Mouse (Mus musculus): ENCODE results near the gene Dlgap3. TPM values are rescaled to one million over a fixed set of nuclear protein-coding genes. Genes with fewer than 3 reads are reported as not detected.

The Dlgap3 gene
- polyA plus RNA-seq, 1 experiment from 2014 or later = 5.7 TPM

DNA sequence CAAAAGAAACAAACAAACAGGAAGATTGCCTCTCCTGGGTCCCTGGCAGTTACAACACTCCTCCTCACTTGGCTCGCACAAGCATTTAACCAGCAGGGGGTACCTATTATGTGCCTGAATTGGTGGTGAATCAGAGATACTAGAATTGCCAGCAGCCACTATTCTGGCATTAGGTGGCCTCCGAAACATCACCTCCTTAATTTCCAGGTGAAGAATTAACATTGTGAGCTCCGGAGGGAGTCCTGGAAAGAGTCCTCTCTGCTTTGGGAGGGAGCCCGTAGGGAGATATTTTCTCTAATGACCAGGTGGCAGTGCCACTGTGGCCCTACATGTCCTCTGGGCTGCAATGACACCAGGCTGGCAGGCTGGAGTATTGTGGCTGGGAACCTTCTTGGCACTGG lies 47.2 kb downstream of the Dlgap3 start:
- no peak overlapping the region for H3K4me3 ChIP-seq (ENCODE audit: low read depth, low read length)
- H3K9me3 ChIP-seq (ENCODE audit: control insufficient read depth, low read length) = no peaks in the 10 kb centered on the region
- 64% methylated on average over 4 of the region's 4 CpGs for WGBS
- H3K9ac ChIP-seq (ENCODE audit: low read length) = no peak overlapping the region
- peaks cover 10% of the 10 kb centered on the region for H3K27me3 ChIP-seq (ENCODE audit: control insufficient read depth, insufficient read depth, low read length)
- no peaks in the 10 kb centered on the region for H3K36me3 ChIP-seq (ENCODE audit: control insufficient read depth, insufficient read depth, low read length)
- no peaks in the 10 kb centered on the region for H3K4me1 ChIP-seq (ENCODE audit: control insufficient read depth, insufficient read depth, low read length)
- H3K27ac ChIP-seq (ENCODE audit: low read depth, low read length) = no peak overlapping the region
- no peak overlapping the region for H3K4me2 ChIP-seq (ENCODE audit: low read depth)
- no peak for DNase-seq (ENCODE audit: low spot score)
- ATAC-seq (ENCODE audit: insufficient read depth, low FRiP score, low TSS enrichment) = no peak

DNA sequence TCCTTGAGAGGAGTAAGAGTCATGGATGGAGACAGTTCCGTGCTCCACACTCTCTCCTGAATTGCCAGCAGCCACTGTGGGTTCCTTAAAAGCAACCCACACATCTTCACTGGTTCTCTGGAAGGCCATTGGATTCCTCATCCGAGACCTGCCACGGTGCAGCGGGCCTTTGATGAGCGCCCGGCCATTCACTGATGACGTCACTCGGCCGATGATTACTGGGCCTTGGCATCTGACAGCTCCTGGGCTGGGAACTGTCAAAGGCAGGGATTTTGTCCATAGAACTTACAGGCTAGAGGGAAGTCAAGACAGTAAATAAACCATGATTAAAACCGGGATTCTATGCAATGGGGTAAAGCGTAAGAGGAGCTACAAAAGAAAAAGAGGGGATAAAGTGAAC lies 48.0 kb downstream of the Dlgap3 start:
- Histone ChIP-seq H3K9ac (ENCODE audit: low read length) (no peak overlapping the region), H3K27ac (ENCODE audit: low read depth, low read length) (no peak overlapping the region), H3K4me3 (ENCODE audit: low read depth, low read length) (no peak overlapping the region), H3K36me3 (ENCODE audit: control insufficient read depth, insufficient read depth, low read length) (no peaks in the 10 kb centered on the region), H3K27me3 (ENCODE audit: control insufficient read depth, insufficient read depth, low read length) (peaks cover 10% of the 10 kb centered on the region), H3K9me3 (ENCODE audit: control insufficient read depth, low read length) (no peaks in the 10 kb centered on the region), H3K4me2 (ENCODE audit: low read depth) (no peak overlapping the region), H3K4me1 (ENCODE audit: control insufficient read depth, insufficient read depth, low read length) (no peaks in the 10 kb centered on the region)
- ATAC-seq (ENCODE audit: insufficient read depth, low FRiP score, low TSS enrichment) (no peak), DNase-seq (ENCODE audit: low spot score) (no peak)
- 69% methylated on average over 11 of the region's 11 CpGs for WGBS

DNA sequence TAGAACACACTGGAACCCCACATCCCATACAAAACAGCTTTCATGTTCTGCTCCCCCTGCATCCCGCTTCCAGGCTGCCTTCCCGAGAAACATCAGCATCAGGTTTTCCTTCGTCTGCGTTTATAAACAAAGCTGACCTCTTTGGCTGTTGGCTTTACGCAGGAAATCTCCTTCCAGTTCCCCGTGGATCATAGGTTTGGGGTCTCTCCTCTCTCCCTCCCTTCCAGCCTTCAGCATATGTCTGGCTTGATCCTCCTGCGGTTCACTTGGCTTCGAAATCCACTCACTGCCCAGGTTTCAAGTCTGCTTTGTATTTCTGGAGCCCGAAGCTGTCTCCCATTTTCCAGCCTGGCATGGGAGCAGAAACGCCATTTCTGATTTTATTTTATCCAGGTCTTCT lies 54.3 kb downstream of the Dlgap3 start:
- Histone ChIP-seq H3K27me3 (ENCODE audit: control insufficient read depth, insufficient read depth, low read length) (peaks cover 10% of the 10 kb centered on the region), H3K9me3 (ENCODE audit: control insufficient read depth, low read length) (no peaks in the 10 kb centered on the region), H3K4me1 (ENCODE audit: control insufficient read depth, insufficient read depth, low read length) (peaks cover 16% of the 10 kb centered on the region), H3K9ac (ENCODE audit: low read length) (no peak overlapping the region), H3K36me3 (ENCODE audit: control insufficient read depth, insufficient read depth, low read length) (no peaks in the 10 kb centered on the region), H3K4me2 (ENCODE audit: low read depth) (no peak overlapping the region), H3K4me3 (ENCODE audit: low read depth, low read length) (no peak overlapping the region), H3K27ac (ENCODE audit: low read depth, low read length) (no peak overlapping the region)
- no peak for ATAC-seq (ENCODE audit: insufficient read depth, low FRiP score, low TSS enrichment)
- no peak for DNase-seq (ENCODE audit: low spot score)
- WGBS = 40% methylated on average over 10 of the region's 10 CpGs

DNA sequence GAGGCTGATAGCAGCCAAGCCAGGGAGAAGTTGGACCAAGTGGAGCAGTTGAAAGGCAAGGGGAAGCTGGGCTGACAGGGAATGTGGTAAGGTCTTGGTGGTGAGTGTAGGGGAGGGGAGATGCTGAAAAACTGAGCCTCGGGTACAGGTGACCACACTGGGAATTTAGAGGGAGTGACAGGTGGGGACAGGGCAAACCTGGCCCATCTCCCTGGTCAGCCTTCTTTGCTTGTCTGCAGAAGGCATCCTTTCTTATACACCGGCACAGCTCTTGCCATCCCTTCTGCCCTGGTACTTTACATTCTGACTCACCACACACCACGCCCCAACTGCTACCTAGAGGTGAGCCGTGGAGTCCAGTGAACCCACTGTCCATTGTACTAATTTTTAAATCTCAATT lies 54.8 kb downstream of the Dlgap3 start:
- ATAC-seq (ENCODE audit: insufficient read depth, low FRiP score, low TSS enrichment) (no peak), DNase-seq (ENCODE audit: low spot score) (no peak)
- no peak overlapping the region for H3K4me3 ChIP-seq (ENCODE audit: low read depth, low read length)
- H3K4me2 ChIP-seq (ENCODE audit: low read depth) = no peak overlapping the region
- H3K9me3 ChIP-seq (ENCODE audit: control insufficient read depth, low read length) = no peaks in the 10 kb centered on the region
- H3K4me1 ChIP-seq (ENCODE audit: control insufficient read depth, insufficient read depth, low read length) = peaks cover 16% of the 10 kb centered on the region
- H3K27me3 ChIP-seq (ENCODE audit: control insufficient read depth, insufficient read depth, low read length) = peaks cover 10% of the 10 kb centered on the region
- H3K9ac ChIP-seq (ENCODE audit: low read length) = no peak overlapping the region
- WGBS = 68% methylated on average over 4 of the region's 4 CpGs
- no peak overlapping the region for H3K27ac ChIP-seq (ENCODE audit: low read depth, low read length)
- H3K36me3 ChIP-seq (ENCODE audit: control insufficient read depth, insufficient read depth, low read length) = no peaks in the 10 kb centered on the region

DNA sequence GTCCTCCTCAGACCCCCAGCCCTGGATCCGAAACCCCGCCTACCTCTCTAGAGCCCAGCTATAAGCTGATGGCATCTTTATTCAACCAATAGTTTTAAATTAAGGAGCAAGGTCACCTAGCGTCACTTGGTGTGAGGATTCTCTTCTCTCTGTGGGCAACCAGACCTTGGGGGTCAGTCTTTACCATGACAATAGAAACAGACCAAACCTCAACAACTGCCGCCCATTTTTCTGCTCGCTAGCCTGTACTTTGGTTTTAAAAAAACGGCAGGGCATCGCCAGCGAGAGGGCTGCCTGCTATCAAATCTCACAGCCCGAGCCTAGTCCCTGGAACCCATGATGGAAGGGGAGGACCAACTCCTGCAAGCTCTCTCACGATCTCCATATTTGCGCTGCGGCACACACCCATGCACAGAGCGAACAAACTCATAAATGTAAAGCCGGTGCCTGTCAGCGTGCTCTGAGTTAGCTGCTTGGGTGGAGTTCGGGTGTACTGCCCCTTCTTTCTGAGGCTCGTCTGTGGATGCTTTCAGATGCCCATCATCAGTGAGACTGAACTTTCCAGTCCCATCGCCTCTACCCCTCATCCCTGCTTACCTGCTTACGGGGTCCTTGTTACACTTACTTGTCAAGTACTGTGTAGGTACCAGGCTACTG lies 55.6 kb downstream of the Dlgap3 start:
- Histone ChIP-seq H3K36me3 (ENCODE audit: control insufficient read depth, insufficient read depth, low read length) (no peaks in the 10 kb centered on the region), H3K9me3 (ENCODE audit: control insufficient read depth, low read length) (no peaks in the 10 kb centered on the region), H3K27ac (ENCODE audit: low read depth, low read length) (no peak overlapping the region), H3K4me2 (ENCODE audit: low read depth) (peak overlapping the region; percentile 20; the same call in 1 of the 2 replicates), H3K4me1 (ENCODE audit: control insufficient read depth, insufficient read depth, low read length) (peaks cover 16% of the 10 kb centered on the region), H3K9ac (ENCODE audit: low read length) (no peak overlapping the region), H3K4me3 (ENCODE audit: low read depth, low read length) (no peak overlapping the region), H3K27me3 (ENCODE audit: control insufficient read depth, insufficient read depth, low read length) (peaks cover 10% of the 10 kb centered on the region)
- ATAC-seq (ENCODE audit: insufficient read depth, low FRiP score, low TSS enrichment) = no peak
- no peak for DNase-seq (ENCODE audit: low spot score)
- 17% methylated on average over 19 of the region's 19 CpGs for WGBS

DNA sequence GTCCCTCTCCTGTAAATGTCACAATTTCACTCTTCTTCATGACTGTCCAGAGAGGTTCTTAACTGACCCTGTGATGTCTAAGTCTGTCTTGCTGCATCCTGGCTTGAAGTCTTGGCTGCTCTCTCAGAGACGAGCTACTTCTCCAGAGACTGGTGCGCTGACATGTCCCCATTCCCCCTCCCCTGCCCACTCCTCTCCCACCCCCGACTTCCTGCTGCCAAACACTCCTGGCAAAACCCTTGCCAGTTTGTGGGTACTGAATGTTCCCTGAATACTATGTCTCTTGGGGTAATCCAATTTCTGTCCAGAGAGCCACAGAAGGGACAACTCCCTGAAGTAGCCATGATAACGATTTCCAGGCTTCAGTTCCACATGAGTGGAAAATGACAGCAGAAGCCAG lies 57.1 kb downstream of the Dlgap3 start:
- 56% methylated on average over 4 of the region's 4 CpGs for WGBS
- Histone ChIP-seq H3K4me2 (ENCODE audit: low read depth) (no peak overlapping the region), H3K4me3 (ENCODE audit: low read depth, low read length) (no peak overlapping the region), H3K9me3 (ENCODE audit: control insufficient read depth, low read length) (no peaks in the 10 kb centered on the region), H3K27ac (ENCODE audit: low read depth, low read length) (no peak overlapping the region), H3K36me3 (ENCODE audit: control insufficient read depth, insufficient read depth, low read length) (no peaks in the 10 kb centered on the region), H3K9ac (ENCODE audit: low read length) (no peak overlapping the region), H3K27me3 (ENCODE audit: control insufficient read depth, insufficient read depth, low read length) (peaks cover 10% of the 10 kb centered on the region), H3K4me1 (ENCODE audit: control insufficient read depth, insufficient read depth, low read length) (peaks cover 16% of the 10 kb centered on the region)
- ATAC-seq (ENCODE audit: insufficient read depth, low FRiP score, low TSS enrichment) (no peak), DNase-seq (ENCODE audit: low spot score) (no peak)

DNA sequence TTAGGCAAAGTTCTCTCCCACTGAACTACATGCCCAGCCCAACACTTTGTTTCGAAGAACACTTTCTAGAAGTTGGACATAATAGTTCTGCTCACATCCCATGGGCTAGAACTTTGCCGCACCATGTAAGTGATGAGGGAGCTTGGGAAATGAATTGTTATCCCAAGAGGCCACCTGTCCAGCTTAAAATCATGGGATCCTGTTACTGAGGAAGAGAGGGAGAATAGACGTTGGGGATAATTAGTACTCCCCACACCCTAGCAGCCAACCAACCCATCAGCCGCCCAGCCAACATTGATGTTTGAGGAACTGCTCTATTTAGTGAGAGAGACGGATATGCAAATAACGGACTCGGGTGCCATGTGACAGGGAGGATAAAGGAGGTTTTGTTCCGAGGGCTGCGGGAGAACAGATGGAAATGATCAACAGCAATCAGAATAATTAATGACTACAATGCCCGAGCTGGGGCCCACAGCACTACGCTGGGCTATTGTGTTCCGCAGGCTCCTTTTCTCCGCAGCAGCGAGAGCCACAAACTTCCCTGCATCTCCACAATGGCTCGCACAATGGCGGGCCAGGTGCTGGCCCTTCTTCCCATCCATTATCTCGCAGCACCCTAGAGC lies 58.2 kb downstream of the Dlgap3 start:
- Histone ChIP-seq H3K4me2 (ENCODE audit: low read depth) (peak overlapping the region; percentile 20), H3K9ac (ENCODE audit: low read length) (no peak overlapping the region), H3K27ac (ENCODE audit: low read depth, low read length) (peak overlapping the region; percentile 70; the same call in 1 of the 2 replicates), H3K27me3 (ENCODE audit: control insufficient read depth, insufficient read depth, low read length) (peaks cover 10% of the 10 kb centered on the region), H3K9me3 (ENCODE audit: control insufficient read depth, low read length) (no peaks in the 10 kb centered on the region), H3K4me1 (ENCODE audit: control insufficient read depth, insufficient read depth, low read length) (peaks cover 20% of the 10 kb centered on the region), H3K36me3 (ENCODE audit: control insufficient read depth, insufficient read depth, low read length) (no peaks in the 10 kb centered on the region), H3K4me3 (ENCODE audit: low read depth, low read length) (no peak overlapping the region)
- 14% methylated on average over 17 of the region's 17 CpGs for WGBS
- peak; percentile 80 for ATAC-seq (ENCODE audit: insufficient read depth, low FRiP score, low TSS enrichment)
- DNase-seq (ENCODE audit: low spot score) = peak; percentile 76

DNA sequence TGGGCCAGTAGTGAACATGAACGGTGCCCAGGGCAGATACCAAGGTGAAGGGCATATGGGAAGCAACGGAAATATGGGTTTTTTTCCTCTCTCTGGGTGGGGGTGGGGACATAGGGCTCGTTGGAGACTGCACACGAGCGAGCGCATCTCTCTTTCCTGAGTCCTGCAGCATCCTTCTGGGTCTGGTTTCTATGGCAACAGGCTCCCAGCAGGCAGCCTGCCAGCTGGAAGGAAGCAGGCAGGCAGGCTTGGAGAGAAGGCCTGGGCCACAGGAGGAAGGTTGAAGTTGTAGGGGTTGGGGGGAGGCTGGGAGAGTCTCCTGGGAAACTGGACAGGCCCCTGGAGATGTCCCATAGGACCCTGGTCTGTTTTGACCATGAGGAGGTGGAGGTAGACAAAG lies 63.0 kb downstream of the Dlgap3 start:
- Histone ChIP-seq H3K27ac (ENCODE audit: low read depth, low read length) (peak overlapping the region; percentile 67; the same call in 1 of the 2 replicates), H3K27me3 (ENCODE audit: control insufficient read depth, insufficient read depth, low read length) (no peaks in the 10 kb centered on the region), H3K4me2 (ENCODE audit: low read depth) (peak overlapping the region; percentile 10; the same call in 1 of the 2 replicates), H3K36me3 (ENCODE audit: control insufficient read depth, insufficient read depth, low read length) (no peaks in the 10 kb centered on the region), H3K9me3 (ENCODE audit: control insufficient read depth, low read length) (no peaks in the 10 kb centered on the region), H3K4me1 (ENCODE audit: control insufficient read depth, insufficient read depth, low read length) (peaks cover 21% of the 10 kb centered on the region), H3K9ac (ENCODE audit: low read length) (no peak overlapping the region; the same call in 1 of the 2 replicates), H3K4me3 (ENCODE audit: low read depth, low read length) (no peak overlapping the region)
- WGBS = 34% methylated on average over 6 of the region's 6 CpGs
- no peak for ATAC-seq (ENCODE audit: insufficient read depth, low FRiP score, low TSS enrichment)
- DNase-seq (ENCODE audit: low spot score) = peak; percentile 79

DNA sequence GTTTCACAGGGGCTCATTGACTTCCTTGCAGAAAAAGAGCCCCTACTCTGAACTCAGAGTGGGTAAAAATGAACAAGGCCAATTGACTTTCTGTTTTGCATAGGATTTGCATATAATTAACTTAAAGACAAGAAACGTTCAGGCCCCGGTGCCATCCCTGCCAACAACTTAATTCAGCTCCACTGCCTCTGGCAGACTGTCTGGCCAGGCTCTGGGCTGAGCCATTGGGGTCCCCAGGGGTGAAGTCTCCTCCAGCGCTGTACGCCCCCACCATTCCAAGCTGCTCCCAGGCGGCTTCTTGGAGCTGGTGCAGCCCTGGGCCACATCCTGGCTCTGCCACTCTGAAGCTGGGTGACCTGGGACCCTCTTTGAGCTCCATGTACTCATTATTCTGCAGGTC lies 63.5 kb downstream of the Dlgap3 start:
- peaks cover 17% of the 10 kb centered on the region for H3K4me1 ChIP-seq (ENCODE audit: control insufficient read depth, insufficient read depth, low read length)
- DNase-seq (ENCODE audit: low spot score) (peak; percentile 39), ATAC-seq (ENCODE audit: insufficient read depth, low FRiP score, low TSS enrichment) (0 out of 2 replicates have a peak, but pooled peaks have one; percentile 18)

More for the DNA sequence above, 63.5 kb downstream of the Dlgap3 start:
- H3K4me2 ChIP-seq (ENCODE audit: low read depth) = peak overlapping the region; percentile 10; the same call in 1 of the 2 replicates
- H3K36me3 ChIP-seq (ENCODE audit: control insufficient read depth, insufficient read depth, low read length) = no peaks in the 10 kb centered on the region
- no peaks in the 10 kb centered on the region for H3K27me3 ChIP-seq (ENCODE audit: control insufficient read depth, insufficient read depth, low read length)
- no peak overlapping the region for H3K9ac ChIP-seq (ENCODE audit: low read length)
- no peaks in the 10 kb centered on the region for H3K9me3 ChIP-seq (ENCODE audit: control insufficient read depth, low read length)
- WGBS = 55% methylated on average over 5 of the region's 5 CpGs
- peak overlapping the region; percentile 67; the same call in 1 of the 2 replicates for H3K27ac ChIP-seq (ENCODE audit: low read depth, low read length)
- no peak overlapping the region for H3K4me3 ChIP-seq (ENCODE audit: low read depth, low read length)
